Mouse (Mus musculus) mammary gland, adult 2 months (tissue): ENCODE data around the gene Haus8. TPM values are rescaled to one million over a fixed set of nuclear protein-coding genes. Genes with fewer than 3 reads are reported as not detected.

Source experiments
- polyA plus RNA-seq: library from polyadenylated mRNA; depleted of rRNA; stranded (reverse); fragments of >200 nt; gene quantifications from 2 replicates; pipeline ENCODE4 v1.2.3, GENCODE M21; 2012; ENCODE audit warnings: low replicate concordance; rRNA removed

Gene Haus8
- polyA plus RNA-seq = 5.6 and 6.6 TPM in 2 replicates

DNA sequence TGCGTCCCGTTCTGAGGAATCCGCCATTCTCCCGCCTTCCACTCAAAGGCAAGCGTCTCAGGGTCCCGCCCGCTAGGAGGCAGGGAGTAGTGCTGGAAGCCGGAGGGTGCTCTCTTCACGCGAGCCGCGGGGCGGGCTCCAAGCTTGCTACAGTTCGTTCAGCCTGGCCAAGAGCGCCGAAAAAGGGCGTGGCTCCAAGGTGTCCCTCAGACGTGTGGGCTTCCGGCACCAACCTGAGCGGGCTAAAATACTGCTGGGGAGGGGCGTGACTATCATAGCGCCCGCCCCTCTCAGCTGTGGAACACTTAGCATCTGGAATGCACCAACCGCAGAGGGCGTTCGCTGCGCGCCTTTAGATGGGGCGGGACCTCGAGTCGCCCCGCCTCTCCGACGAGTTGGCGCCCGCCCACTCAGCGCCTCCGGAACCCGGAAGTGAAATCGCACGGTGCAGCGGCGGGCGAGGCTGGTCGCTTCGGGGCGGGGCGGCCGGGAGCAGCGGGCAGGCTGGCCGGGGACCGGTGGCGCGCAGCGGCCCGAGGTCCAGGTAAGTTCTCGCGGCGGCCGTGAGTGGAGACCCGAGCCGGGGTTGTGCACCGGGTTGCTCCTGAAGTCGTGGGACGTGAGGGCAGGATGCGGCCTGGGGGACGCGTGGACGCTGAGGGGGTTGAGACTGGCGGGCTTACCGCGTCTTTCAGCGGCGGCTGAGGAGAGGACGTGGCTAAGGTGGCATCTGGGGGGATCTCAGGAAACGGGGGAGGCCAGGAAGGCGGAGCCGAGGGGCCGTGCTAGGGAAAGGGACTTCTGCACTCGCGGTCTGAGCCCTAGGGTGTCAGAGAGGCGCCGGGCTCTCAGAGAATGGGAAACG lies at the start of gene Haus8, which contains the start of gene Myo9b:
Haus8 (minus strand) TSS at position 649 of the 865 bp plus-strand sequence.
Myo9b (plus strand) TSS at position 429 of the 865 bp plus-strand sequence.

Other genes starting within 250 kb of the Haus8 start
- gene Myo9b, start 220 bp downstream of the Haus8 start, polyA plus RNA-seq = 24.5 and 47.1 TPM in 2 replicates
- gene Use1, start 93.9 kb upstream of the Haus8 start, polyA plus RNA-seq = 109 and 116 TPM in 2 replicates
- 13.0 and 27.0 TPM in 2 replicates for gene Ocel1, start 98.4 kb upstream of the Haus8 start, polyA plus RNA-seq
- 95.9 and 259 TPM in 2 replicates for gene Nr2f6, start 109.0 kb upstream of the Haus8 start, polyA plus RNA-seq
- 70.7 and 71.1 TPM in 2 replicates for gene Ushbp1, start 122.9 kb upstream of the Haus8 start, polyA plus RNA-seq
- 123 and 158 TPM in 2 replicates for gene Babam1, start 123.9 kb upstream of the Haus8 start, polyA plus RNA-seq
- 1.8 and 3.0 TPM in 2 replicates for gene Ankle1, start 133.1 kb upstream of the Haus8 start, polyA plus RNA-seq
- gene Abhd8, start 190.7 kb upstream of the Haus8 start, polyA plus RNA-seq = 39.7 and 88.0 TPM in 2 replicates
- 109 and 185 TPM in 2 replicates for gene Mrpl34, start 192.0 kb upstream of the Haus8 start, polyA plus RNA-seq
- gene Dda1, start 196.3 kb upstream of the Haus8 start, polyA plus RNA-seq = 103 and 108 TPM in 2 replicates
- gene Ano8, start 213.0 kb upstream of the Haus8 start, polyA plus RNA-seq = 20.8 and 48.1 TPM in 2 replicates
- 27.0 and 51.9 TPM in 2 replicates for gene Gtpbp3, start 215.2 kb upstream of the Haus8 start, polyA plus RNA-seq
- 191 and 472 TPM in 2 replicates for gene Plvap, start 238.8 kb upstream of the Haus8 start, polyA plus RNA-seq